Mouse (Mus musculus) mature B cell (primary cell): Measurements from ENCODE around the gene Tkfc.
"Not testable (repeated sequence)": the region's sequence is repeated elsewhere in the genome, so short reads cannot be mapped to it uniquely, and the experiment has no call there.

ENCODE experiments used
- in situ Hi-C: fragments of 300-500 bp; cut with MboI; formaldehyde crosslinking; loops from 2 replicates; pipeline ENCODE4 v1.14.3; 2019

The Tkfc gene

DNA sequence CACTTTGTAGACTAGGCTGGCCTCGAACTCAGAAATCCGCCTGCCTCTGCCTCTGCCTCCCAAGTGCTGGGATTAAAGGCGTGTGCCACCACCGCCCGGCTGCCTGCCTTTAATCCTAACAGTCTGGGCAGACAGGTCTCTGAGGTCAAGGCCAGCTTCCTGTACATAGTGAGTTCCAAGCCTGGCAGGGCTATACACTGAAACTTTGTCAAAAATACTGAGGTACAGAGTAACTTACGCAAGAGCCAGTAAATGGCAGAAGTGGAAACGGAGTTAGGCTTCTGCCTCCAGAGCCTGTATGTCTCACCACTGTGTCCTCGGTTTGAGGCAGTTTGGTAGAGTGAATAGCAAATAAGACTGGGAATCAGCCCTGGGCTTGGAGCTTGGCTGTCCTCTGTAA is 18.2 kb downstream of the Tkfc start:
- in situ Hi-C loops, result no loop called here

DNA sequence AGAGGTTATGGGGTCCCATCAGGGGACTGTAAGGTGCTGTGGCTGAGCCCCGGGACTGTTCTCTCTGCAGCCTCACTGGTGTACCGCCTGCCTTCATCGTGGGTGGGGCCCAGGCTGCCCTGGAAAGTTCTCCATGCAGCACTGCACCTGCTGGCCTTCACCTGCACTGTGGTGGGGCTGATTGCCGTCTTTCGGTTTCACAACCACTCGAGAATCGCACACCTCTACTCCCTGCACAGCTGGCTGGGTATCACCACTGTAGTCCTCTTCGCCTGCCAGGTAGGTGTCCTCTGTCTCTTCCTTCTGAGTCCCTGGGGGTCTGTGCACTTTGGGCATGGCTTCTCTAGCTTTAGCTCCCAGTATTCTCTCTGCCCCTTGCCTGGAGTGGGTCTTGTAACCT is 20.3 kb downstream of the Tkfc start:
- in situ Hi-C loops, result no loop called here

DNA sequence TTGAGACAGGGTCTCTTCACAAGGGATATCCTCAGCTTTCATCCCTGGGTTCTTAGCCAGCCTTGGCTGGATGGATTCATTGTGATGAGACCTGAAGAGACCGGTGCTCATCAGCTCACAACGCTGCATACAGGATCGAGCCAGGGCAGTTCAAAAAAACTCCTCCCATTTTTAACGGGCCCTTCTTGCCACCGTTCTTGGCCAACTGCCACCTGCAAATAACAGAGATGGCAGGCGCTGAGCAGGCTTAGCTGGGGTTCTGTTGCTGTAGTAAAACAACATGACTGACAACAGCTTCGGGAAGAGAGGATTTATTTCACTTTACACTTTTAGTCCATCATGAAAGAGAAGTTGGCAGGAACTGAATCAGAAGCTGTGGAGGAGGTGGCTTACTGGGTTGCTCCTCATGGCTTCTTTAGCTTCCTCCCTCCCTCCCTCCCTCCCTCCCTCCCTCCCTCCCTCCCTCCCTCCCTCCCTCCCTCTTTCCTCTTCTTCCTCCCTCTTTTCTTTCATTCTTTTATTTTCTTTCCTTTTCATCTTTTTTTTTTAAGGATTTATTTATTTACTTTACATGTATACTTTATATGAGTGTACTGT is 21.8 kb downstream of the Tkfc start:
- in situ Hi-C loops, result no loop called here

DNA sequence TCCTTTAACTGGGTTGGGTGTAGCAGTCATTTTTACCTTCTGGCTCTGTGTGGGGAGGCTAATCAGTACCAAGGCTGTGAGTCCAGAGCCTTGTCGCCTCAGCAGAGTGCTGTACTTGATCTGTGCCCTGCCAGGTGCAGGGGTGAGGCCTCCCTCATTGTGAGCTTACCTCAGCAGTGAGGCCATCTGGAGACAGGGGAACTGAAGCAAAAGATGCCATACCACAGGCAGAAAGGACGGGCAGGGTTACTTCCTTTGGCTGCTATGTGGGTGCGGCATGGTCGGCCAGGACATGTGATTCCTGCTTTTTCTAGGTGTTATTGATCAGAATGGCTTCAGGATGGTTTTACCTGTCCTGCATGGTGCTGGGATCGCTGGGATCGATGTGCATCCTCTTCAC is 23.5 kb downstream of the Tkfc start:
- in situ Hi-C loops, result no loop called here

GRCm38 (mm10) chr19:10580761-10581160 is 24.7 kb downstream of the Tkfc start:
- in situ Hi-C loops, result no loop called here

- in situ Hi-C loops, result no loop called here
These were observed 25.4 kb downstream of the Tkfc start for GRCm38 (mm10) chr19:10580102-10580501.

DNA sequence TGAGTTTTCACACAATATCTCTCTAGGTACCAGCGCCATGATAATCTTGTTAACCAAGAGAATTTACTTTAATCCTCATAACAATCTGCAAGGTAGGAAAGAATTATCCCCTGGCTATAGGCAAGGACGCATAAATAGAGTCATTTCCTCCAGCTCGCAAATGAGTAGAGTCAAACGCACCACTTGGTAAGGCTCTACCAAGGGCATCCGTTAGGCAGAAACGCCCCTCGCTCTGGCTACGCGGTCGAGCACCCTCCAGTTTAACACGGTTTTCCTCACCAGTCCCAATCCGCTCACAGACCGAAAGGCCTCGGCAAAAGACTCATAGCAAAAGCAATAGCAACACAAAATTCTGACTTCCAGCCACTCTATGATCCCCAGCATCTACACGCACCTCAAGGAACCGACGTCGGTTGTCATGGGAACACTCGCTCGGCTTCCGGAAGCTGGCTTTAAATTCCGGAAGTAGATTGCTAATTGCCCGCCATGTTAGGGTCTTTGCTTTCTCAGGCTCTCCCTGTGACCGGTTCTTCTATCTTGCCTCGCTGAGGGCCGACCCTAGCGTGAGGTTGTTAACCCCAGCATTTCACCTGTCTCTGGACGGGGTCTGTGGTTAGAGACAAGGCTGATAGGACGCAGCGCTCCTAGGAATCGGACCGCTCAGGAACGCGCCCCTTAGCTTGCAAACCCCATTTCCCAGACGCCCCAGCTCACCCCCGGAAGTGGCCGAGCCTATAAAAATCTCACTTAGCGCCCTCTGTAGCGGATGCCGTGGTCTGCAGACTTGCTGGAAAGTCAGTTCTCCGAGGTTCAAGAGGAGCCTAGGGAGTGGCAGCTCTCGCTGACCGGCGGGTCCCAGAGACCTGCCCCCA is 28.5 kb downstream of the Tkfc start, which contains the start of the genes Cyb561a3 and Tmem138:
Gene Cyb561a3, plus strand, starts transcription at position 483 of the 872 bp plus-strand sequence.
Gene Tmem138, minus strand, starts transcription at position 673 of the 872 bp plus-strand sequence.
- in situ Hi-C loops, result no loop called here

DNA sequence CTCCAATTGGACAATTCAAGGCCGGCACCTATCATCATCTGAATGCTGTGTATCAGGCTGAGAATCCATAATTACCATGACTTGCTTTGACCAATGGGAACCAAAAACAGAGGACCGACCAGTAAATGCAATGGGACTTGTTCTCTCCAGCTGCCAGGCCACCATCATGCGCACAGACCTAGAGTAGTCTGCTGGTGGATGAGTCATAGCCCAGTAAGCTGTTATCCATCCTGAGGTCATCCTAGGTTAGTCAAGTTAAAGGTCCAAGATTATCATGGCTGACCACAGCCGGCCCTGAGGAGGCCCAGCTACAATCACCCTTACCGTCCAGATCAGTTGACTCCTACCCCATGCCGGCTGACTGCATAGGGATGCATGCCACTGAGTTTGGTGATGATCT is 35.8 kb downstream of the Tkfc start:
- in situ Hi-C loops, result no loop called here

- in situ Hi-C loops, result no loop called here
These were observed 40.2 kb downstream of the Tkfc start for GRCm38 (mm10) chr19:10565217-10565616.

DNA sequence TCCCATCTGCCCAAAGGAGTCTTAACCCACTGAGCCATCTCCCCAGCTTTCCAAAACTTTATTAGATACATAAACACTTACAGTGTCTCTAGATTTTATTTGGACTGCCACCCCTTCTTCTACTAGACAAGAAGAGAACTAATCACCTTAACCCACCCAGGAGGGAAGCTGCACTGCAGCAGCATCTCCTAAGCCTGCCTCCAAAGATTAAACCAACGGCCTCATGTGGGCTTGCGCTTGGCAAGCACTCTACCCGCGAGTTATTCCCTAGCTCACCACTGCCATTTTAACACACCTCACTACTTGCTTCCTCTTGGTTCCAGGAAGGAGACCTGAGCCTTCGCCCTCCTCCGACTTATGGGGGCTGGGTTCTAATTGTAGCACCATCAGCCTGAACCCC is 41.2 kb downstream of the Tkfc start:
- in situ Hi-C loops, result no loop called here

- in situ Hi-C loops, result no loop called here
These were observed 43.1 kb downstream of the Tkfc start for GRCm38 (mm10) chr19:10562351-10562750.

- in situ Hi-C loops, result no loop called here
These were observed 43.7 kb downstream of the Tkfc start for GRCm38 (mm10) chr19:10561558-10562314.

DNA sequence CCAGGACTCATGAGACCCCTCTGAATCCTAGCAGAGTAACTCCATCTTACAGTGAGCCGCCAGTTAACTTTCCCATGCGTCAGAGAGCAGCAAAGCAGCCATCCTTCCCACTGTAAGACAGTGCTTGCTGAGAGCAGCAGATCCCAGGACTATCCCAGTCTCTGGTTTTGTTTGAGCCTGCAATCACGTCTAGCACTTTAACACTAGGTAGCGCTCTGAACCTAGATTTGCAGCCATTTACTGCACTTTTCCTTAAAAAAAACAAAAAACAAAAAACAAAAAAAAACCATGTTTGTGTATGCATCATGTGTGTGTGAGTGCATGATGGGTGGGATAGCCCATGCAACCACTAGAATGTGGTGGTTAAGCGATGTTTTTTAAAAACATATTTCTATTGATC is 45.3 kb downstream of the Tkfc start:
- in situ Hi-C loops, result no loop called here

- in situ Hi-C loops, result not testable (repeated sequence)
These were observed 47.5 kb downstream of the Tkfc start for GRCm38 (mm10) chr19:10557837-10558375.

DNA sequence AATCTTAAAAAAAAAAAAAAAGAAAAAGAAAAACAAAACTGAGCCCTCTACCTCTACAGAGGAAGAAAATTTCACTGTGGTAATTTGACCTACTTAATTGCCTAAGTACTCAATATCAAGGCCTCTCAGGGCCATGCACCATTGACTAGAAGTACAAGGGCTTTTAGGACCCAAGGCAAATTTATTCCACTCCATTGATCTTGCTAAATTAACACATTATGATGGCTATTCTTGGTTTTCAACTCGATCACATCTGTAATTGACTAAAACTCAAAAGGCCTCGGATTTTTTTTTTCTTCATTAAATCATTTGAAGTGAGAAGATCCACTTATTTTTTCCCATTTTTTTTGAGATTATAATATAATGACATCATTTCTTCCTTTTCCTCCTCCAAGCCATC is 48.0 kb downstream of the Tkfc start:
- in situ Hi-C loops, result no loop called here

DNA sequence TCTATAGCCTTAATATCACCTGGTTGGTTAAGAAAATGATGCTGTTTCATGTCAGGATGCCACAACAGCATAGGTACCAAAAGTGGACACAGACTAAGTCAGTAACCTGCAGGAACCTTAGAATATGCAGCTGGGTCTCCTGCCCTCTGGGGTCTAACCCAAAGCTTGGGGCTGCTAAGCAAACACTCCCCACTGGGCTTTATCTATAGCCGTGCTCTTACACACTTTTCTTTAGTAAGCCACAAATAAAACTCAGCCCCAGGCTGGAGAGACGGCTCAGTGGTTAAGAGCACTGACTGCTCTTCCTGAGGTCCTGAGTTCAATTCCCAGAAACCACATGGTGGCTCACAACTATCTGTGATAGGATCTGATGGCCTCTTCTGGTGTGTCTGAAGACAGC is 48.5 kb downstream of the Tkfc start:
- in situ Hi-C loops, result no loop called here

DNA sequence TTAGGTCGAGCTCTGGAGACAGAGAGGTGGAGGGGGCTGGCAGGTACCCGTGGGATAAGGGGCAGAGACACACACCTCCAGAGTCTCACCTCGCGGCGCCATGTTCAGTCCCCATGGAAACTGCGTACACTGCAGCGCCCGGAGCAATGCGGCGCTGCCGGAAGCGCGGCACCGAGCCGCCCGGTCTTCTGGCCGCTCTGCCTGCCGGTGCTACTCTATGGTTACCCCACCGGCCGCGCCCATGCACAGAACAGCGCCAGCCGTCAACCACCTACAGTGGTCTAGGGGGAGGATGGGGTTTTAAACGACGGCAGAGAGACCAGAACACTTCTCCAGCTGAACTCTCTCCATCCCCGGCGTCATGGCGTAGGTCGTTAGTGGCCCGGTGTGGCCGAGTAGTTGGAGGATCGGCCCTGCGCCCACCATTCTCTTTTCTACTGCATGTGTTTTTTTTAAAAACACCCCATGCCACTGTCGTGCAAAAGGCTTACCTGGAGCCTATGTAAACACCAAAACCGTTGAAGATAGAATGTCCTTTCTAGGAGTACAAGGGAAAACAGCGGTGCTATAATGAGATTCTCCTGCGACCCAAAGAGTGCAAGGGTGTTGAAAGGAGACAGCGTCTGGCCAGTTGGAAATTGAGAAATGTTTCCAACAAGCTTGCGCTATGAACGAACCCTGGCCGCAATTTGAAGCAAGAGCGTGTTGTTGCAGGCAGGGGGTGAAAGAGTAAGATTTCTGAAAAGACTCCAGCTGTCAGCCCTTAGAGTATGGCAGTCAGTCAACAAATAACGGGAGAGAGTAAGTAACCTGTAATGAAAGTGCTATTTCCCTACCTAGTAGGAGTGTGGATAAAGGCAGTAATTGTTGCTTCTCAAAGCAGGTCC is 49.6 kb downstream of the Tkfc start, which contains the start of gene Tmem216:
Gene Tmem216, minus strand, starts transcription at position 615 of the 887 bp plus-strand sequence.
- in situ Hi-C loops, result no loop called here

DNA sequence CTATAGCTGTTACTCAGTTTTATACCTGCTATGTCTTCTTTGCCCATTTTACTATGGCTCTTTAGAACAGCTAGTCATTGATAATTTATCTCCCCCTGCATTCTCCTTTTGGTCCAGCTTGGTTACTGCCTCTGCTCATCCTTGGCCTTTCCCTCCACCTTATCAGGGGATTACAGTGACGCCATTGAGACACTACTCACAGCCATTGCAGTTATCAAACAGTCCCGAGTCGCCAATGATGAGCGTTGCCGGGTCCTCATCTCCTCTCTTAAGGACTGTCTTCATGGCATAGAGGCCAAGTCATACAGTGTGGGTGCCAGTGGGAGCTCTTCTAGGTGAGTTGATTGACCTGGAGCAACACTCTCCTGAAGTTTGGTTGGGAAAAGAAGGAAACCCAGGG is 66.0 kb downstream of the Tkfc start:
- in situ Hi-C loops, result no loop called here
